Mouse (Mus musculus): Measurements from ENCODE around the gene Fcgr2b.

The Fcgr2b gene

GRCm38 (mm10) chr1:170926941-170927340 lies 49.4 kb downstream of the Fcgr2b start:
- DNase-seq (ENCODE audit: low spot score) = peak; percentile 37

GRCm38 (mm10) chr1:170924485-170924884 lies 51.9 kb downstream of the Fcgr2b start:
- no peak for DNase-seq (ENCODE audit: low spot score)

- DNase-seq (ENCODE audit: low spot score) = no peak
These were observed 57.0 kb downstream of the Fcgr2b start for GRCm38 (mm10) chr1:170919308-170919707.

- DNase-seq (ENCODE audit: low spot score) = no peak
These were observed 60.7 kb downstream of the Fcgr2b start for GRCm38 (mm10) chr1:170915657-170916056.

- DNase-seq (ENCODE audit: low spot score) = no peak
These were observed 63.3 kb downstream of the Fcgr2b start, which contains the start of gene Fcrlb for GRCm38 (mm10) chr1:170912891-170913615. Gene Fcrlb (minus strand): TSS chr1:170912941.

GRCm38 (mm10) chr1:170911907-170912660 lies 64.3 kb downstream of the Fcgr2b start:
- DNase-seq (ENCODE audit: low spot score) = peak; percentile 68

Data from adipocyte (in vitro differentiated cells).